Mouse (Mus musculus): ENCODE measurements at regions not wholly inside any gene's neighbourhood (a gene's known extent, or its start where the extent isn't known, plus 50 kb on each side); places are given as distances from the start of the nearest gene placed in this dataset.
A peak's percentile ranks its signal among the peaks of the same experiment; 100 is the strongest.

- no peak for DNase-seq (ENCODE audit: low spot score in 2 of 2)
Measured at GRCm38 (mm10) chr4:150769043-150769442, 84.7 kb upstream of the Errfi1 start.

- DNase-seq (ENCODE audit: low spot score in 2 of 2), result no peak
Measured at GRCm38 (mm10) chr4:150758467-150759237, 95.1 kb upstream of the Errfi1 start.

GRCm38 (mm10) chr4:150757815-150758426 lies 95.8 kb upstream of the Errfi1 start:
- no peak for DNase-seq (ENCODE audit: low spot score in 2 of 2)

GRCm38 (mm10) chr4:150757291-150757741 lies 96.4 kb upstream of the Errfi1 start:
- DNase-seq (ENCODE audit: low spot score in 2 of 2), result no peak

- no peak for DNase-seq (ENCODE audit: low spot score in 2 of 2)
Measured at GRCm38 (mm10) chr4:150755446-150755845, 98.3 kb upstream of the Errfi1 start.

GRCm38 (mm10) chr4:150752151-150752550 lies 100.2 kb upstream of the Slc45a1 start:
- no peak for DNase-seq (ENCODE audit: low spot score in 2 of 2)

- no peak for DNase-seq (ENCODE audit: low spot score in 2 of 2)
Measured at GRCm38 (mm10) chr4:150750445-150751213, 98.7 kb upstream of the Slc45a1 start.

GRCm38 (mm10) chr4:150749066-150749465 lies 97.1 kb upstream of the Slc45a1 start:
- DNase-seq (ENCODE audit: low spot score in 2 of 2), result no peak

- DNase-seq (ENCODE audit: low spot score in 2 of 2), result no peak
Measured at GRCm38 (mm10) chr4:150748099-150749000, 96.4 kb upstream of the Slc45a1 start.

- no peak for DNase-seq (ENCODE audit: low spot score in 2 of 2)
Measured at GRCm38 (mm10) chr4:150746430-150746923, 94.5 kb upstream of the Slc45a1 start.

- DNase-seq (ENCODE audit: low spot score in 2 of 2), result peak; percentile 9 to 30
Measured at GRCm38 (mm10) chr4:150745529-150746429, 93.8 kb upstream of the Slc45a1 start.

- no peak for DNase-seq (ENCODE audit: low spot score in 2 of 2)
Measured at GRCm38 (mm10) chr4:150743508-150743907, 91.5 kb upstream of the Slc45a1 start.

- no peak for DNase-seq (ENCODE audit: low spot score in 2 of 2)
Measured at GRCm38 (mm10) chr4:150743103-150743502, 91.1 kb upstream of the Slc45a1 start.

- no peak for DNase-seq (ENCODE audit: low spot score in 2 of 2)
Measured at GRCm38 (mm10) chr4:150741810-150742209, 89.8 kb upstream of the Slc45a1 start.

- DNase-seq (ENCODE audit: low spot score in 2 of 2), result no peak
Measured at GRCm38 (mm10) chr4:150740167-150740566, 88.2 kb upstream of the Slc45a1 start.

- no peak for DNase-seq (ENCODE audit: low spot score in 2 of 2)
Measured at GRCm38 (mm10) chr4:150738736-150739135, 86.8 kb upstream of the Slc45a1 start.

GRCm38 (mm10) chr4:150730061-150730812 lies 78.3 kb upstream of the Slc45a1 start:
- peak in 1 of 2 experiments; percentile 14 for DNase-seq (ENCODE audit: low spot score in 2 of 2)

- no peak for DNase-seq (ENCODE audit: low spot score in 2 of 2)
Measured at GRCm38 (mm10) chr4:150726539-150726938, 74.6 kb upstream of the Slc45a1 start.

- no peak for DNase-seq (ENCODE audit: low spot score in 2 of 2)
Measured at GRCm38 (mm10) chr4:150726136-150726480, 74.1 kb upstream of the Slc45a1 start.

Measured in spleen, postnatal 36 days (tissue).